Mouse (Mus musculus) embryonic facial prominence, embryonic 14.5 days (tissue): ENCODE measurements around the gene Cdkn2d. TPM values are rescaled to one million over a fixed set of nuclear protein-coding genes. Genes with fewer than 3 reads are reported as not detected.
"Not testable (repeated sequence)": the region's sequence is repeated elsewhere in the genome, so short reads cannot be mapped to it uniquely, and the experiment has no call there.

Source experiments
- ATAC-seq: fragments of 200-750 bp; cut with Nextera tagmentation; 2 replicates; pipeline ENCODE4 v1.8.0; 2017; ENCODE audit warnings: low read depth, moderate number of reproducible peaks, moderate TSS enrichment
- DNase-seq: peaks from one replicate; pipeline ENCODE4 v3.0.0-alpha.2; 2015; ENCODE audit warnings: low spot score
- H3K27ac ChIP-seq: fragments of 300-500 bp; sonication (generic); replicated peaks from 2 replicates; pipeline ENCODE4 v1.5.1; 2014; ENCODE audit warnings: low read depth, mild to moderate bottlenecking, low read length, moderate library complexity
- H3K27me3 ChIP-seq: fragments of 300-500 bp; sonication (generic); replicated peaks from 2 replicates; pipeline ENCODE4 v1.6.1; 2014; ENCODE audit warnings: low read length; ENCODE audit not compliant: control insufficient read depth, insufficient read depth
- H3K36me3 ChIP-seq: fragments of 300-500 bp; sonication (generic); 2 replicates; pipeline ENCODE4 v1.6.1; 2014; ENCODE audit warnings: low read length, mixed read lengths; ENCODE audit not compliant: control insufficient read depth, insufficient read depth
- H3K4me1 ChIP-seq: fragments of 300-500 bp; sonication (generic); 2 replicates; pipeline ENCODE4 v1.6.1; 2014; ENCODE audit warnings: antibody characterized with exemption, low read length; ENCODE audit not compliant: control insufficient read depth, insufficient read depth
- H3K4me2 ChIP-seq: fragments of 300-500 bp; sonication (generic); 2 replicates; pipeline ENCODE4 v1.6.1; 2014; ENCODE audit warnings: low read depth, mild to moderate bottlenecking, low read length, moderate library complexity, mixed read lengths
- H3K4me3 ChIP-seq: fragments of 300-500 bp; sonication (generic); 2 replicates; pipeline ENCODE4 v1.5.1; 2014; ENCODE audit warnings: low read depth, mild to moderate bottlenecking, low read length
- H3K9ac ChIP-seq: fragments of 300-500 bp; sonication (generic); 2 replicates; pipeline ENCODE4 v1.6.1; 2014; ENCODE audit warnings: low read depth, mild to moderate bottlenecking, low read length, moderate library complexity, mixed read lengths
- H3K9me3 ChIP-seq: fragments of 300-500 bp; sonication (generic); 2 replicates; pipeline ENCODE4 v1.6.1; 2016; ENCODE audit warnings: low read length; ENCODE audit not compliant: control insufficient read depth
- WGBS: fragments of 180-500 bp; shearing (Covaris S2); extraction: QIAGEN DNeasy Blood & Tissue Kit; methylation state at CpG from one replicate; pipeline ENCODE4 v1.1.7; 2014; 5-methylcytosine and 5-hydroxymethylcytosine counted together
- polyA plus RNA-seq: library from polyadenylated mRNA; unstranded; fragments of >200 nt; fragmentation: Nextera tagmentation; extraction: Ambion mirVana; gene quantifications from 2 replicates; pipeline ENCODE4 v1.2.1, GENCODE M21; 2014

The Cdkn2d gene
- polyA plus RNA-seq, 1 experiment from 2014 or later: 57.2 TPM

GRCm38 (mm10) chr9:21331365-21332140, 40.3 kb upstream of the Cdkn2d start:
- H3K9me3 ChIP-seq: no peaks in the 10 kb centered on the region
- ATAC-seq (no peak), DNase-seq (no peak)
- 87% methylated on average over 12 of the region's 12 CpGs for WGBS
- no peak overlapping the region for H3K4me2 ChIP-seq
- peak overlapping the region; percentile 40; the same call in 1 of the 2 replicates for H3K27ac ChIP-seq
- H3K27me3 ChIP-seq: no peaks in the 10 kb centered on the region
- no peak overlapping the region; the same call in 1 of the 2 replicates for H3K9ac ChIP-seq
- no peak overlapping the region for H3K4me3 ChIP-seq
- H3K36me3 ChIP-seq: no peaks in the 10 kb centered on the region
- peaks cover 11% of the 10 kb centered on the region for H3K4me1 ChIP-seq

- DNase-seq (no peak), ATAC-seq (no peak)
- Histone ChIP-seq H3K27ac (no peak overlapping the region), H3K9ac (no peak overlapping the region), H3K4me1 (peaks cover 11% of the 10 kb centered on the region), H3K9me3 (no peaks in the 10 kb centered on the region), H3K4me2 (no peak overlapping the region), H3K4me3 (no peak overlapping the region), H3K27me3 (no peaks in the 10 kb centered on the region), H3K36me3 (no peaks in the 10 kb centered on the region)
- WGBS: 94% methylated on average over 10 of the region's 10 CpGs
Observed at GRCm38 (mm10) chr9:21329699-21330289, 38.6 kb upstream of the Cdkn2d start.

- H3K27ac ChIP-seq: no peak overlapping the region
- no peaks in the 10 kb centered on the region for H3K27me3 ChIP-seq
- 0 out of 2 replicates have a peak, but pooled peaks cover 3% of the 10 kb centered on the region for H3K36me3 ChIP-seq
- H3K4me2 ChIP-seq: no peak overlapping the region
- H3K4me3 ChIP-seq: no peak overlapping the region
- no peak overlapping the region for H3K9ac ChIP-seq
- H3K9me3 ChIP-seq: no peaks in the 10 kb centered on the region
- 72% methylated on average over 3 of the region's 5 CpGs for WGBS
- DNase-seq (no peak), ATAC-seq (no peak)
- peaks cover 11% of the 10 kb centered on the region for H3K4me1 ChIP-seq
Observed at GRCm38 (mm10) chr9:21329041-21329440, 37.8 kb upstream of the Cdkn2d start.

- Histone ChIP-seq H3K27me3 (no peaks in the 10 kb centered on the region), H3K9me3 (no peaks in the 10 kb centered on the region), H3K4me2 (no peak overlapping the region), H3K36me3 (0 out of 2 replicates have a peak, but pooled peaks cover 4% of the 10 kb centered on the region), H3K9ac (no peak overlapping the region), H3K27ac (no peak overlapping the region), H3K4me1 (peaks cover 8% of the 10 kb centered on the region), H3K4me3 (no peak overlapping the region)
- DNase-seq: no peak
- WGBS: 67% methylated on average over 3 of the region's 3 CpGs
- no peak for ATAC-seq
Observed at GRCm38 (mm10) chr9:21328041-21328440, 36.8 kb upstream of the Cdkn2d start.

GRCm38 (mm10) chr9:21327569-21327968, 36.4 kb upstream of the Cdkn2d start:
- peaks cover 4% of the 10 kb centered on the region for H3K4me1 ChIP-seq
- H3K9ac ChIP-seq: no peak overlapping the region
- 67% methylated on average over 3 of the region's 3 CpGs for WGBS
- 0 out of 2 replicates have a peak, but pooled peaks cover 4% of the 10 kb centered on the region for H3K36me3 ChIP-seq
- DNase-seq (no peak), ATAC-seq (no peak)
- no peak overlapping the region for H3K4me3 ChIP-seq
- H3K27ac ChIP-seq: no peak overlapping the region
- no peaks in the 10 kb centered on the region for H3K9me3 ChIP-seq
- no peaks in the 10 kb centered on the region for H3K27me3 ChIP-seq
- H3K4me2 ChIP-seq: no peak overlapping the region

- no peak overlapping the region for H3K27ac ChIP-seq
- no peak overlapping the region for H3K4me3 ChIP-seq
- no peak overlapping the region for H3K4me2 ChIP-seq
- H3K4me1 ChIP-seq: 0 out of 2 replicates have a peak, but pooled peaks cover 11% of the 10 kb centered on the region
- ATAC-seq (no peak), DNase-seq (no peak)
- H3K36me3 ChIP-seq: 0 out of 2 replicates have a peak, but pooled peaks cover 4% of the 10 kb centered on the region
- H3K9me3 ChIP-seq: no peaks in the 10 kb centered on the region
- 95% methylated on average over 11 of the region's 11 CpGs for WGBS
- no peak overlapping the region for H3K9ac ChIP-seq
- H3K27me3 ChIP-seq: no peaks in the 10 kb centered on the region
Observed at GRCm38 (mm10) chr9:21324269-21324668, 33.1 kb upstream of the Cdkn2d start.

GRCm38 (mm10) chr9:21322917-21323297, 31.7 kb upstream of the Cdkn2d start:
- ATAC-seq, H3K9me3 ChIP-seq, H3K9ac ChIP-seq, DNase-seq, H3K27ac ChIP-seq, H3K36me3 ChIP-seq, H3K27me3 ChIP-seq, H3K4me3 ChIP-seq: not testable (repeated sequence)
- Histone ChIP-seq H3K4me1 (0 out of 2 replicates have a peak, but pooled peaks cover 11% of the 10 kb centered on the region), H3K4me2 (peak overlapping the region; percentile 93; the same call in 1 of the 2 replicates)
- 92% methylated on average over 8 of the region's 8 CpGs for WGBS

GRCm38 (mm10) chr9:21322211-21322916, 31.2 kb upstream of the Cdkn2d start:
- ATAC-seq: no peak
- no peaks in the 10 kb centered on the region for H3K27me3 ChIP-seq
- peak overlapping the region; percentile 93 for H3K4me2 ChIP-seq
- no peak overlapping the region for H3K27ac ChIP-seq
- no peaks in the 10 kb centered on the region for H3K9me3 ChIP-seq
- 78% methylated on average over 19 of the region's 19 CpGs for WGBS
- H3K36me3 ChIP-seq: 0 out of 2 replicates have a peak, but pooled peaks cover 4% of the 10 kb centered on the region
- DNase-seq: no peak
- 0 out of 2 replicates have a peak, but pooled peaks cover 11% of the 10 kb centered on the region for H3K4me1 ChIP-seq
- H3K9ac ChIP-seq: peak overlapping the region; percentile 82; the same call in 1 of the 2 replicates
- H3K4me3 ChIP-seq: peak overlapping the region; percentile 74
